In genomic region chr8:81862738-81863137, GRCm38 (mm10) we compare ENCODE assay signal across 30 mouse cellular contexts.
"Had no signal": no experiment of that assay in that cellular context is flagged by ENCODE, and none has a peak within 500 bp of the region (broad histone marks: within the 10 kb centered on the region; RNA-seq: fewer than 3 reads in every experiment).

No protein-coding gene starts in this region.

- H3K27ac ChIP-seq: heart, embryonic 13.5 days; heart, embryonic 15.5 days; hindbrain, embryonic 10.5 days; hindbrain, embryonic 12.5 days; hindbrain, embryonic 13.5 days; hindbrain, embryonic 14.5 days; hindbrain, embryonic 15.5 days; hindbrain, postnatal 0 days; intestine, embryonic 15.5 days; kidney, embryonic 15.5 days; kidney, postnatal 0 days; layer of hippocampus, adult 2 months; left cerebral cortex, adult 2 months had no signal

- DNase-seq: heart, postnatal 10 days; heart, postnatal 14 days; heart, postnatal 36 days; heart, postnatal 4 days; kidney, adult 11 months; kidney, adult 18-20 months; kidney, adult 2 months; kidney, adult 8-10 months; kidney, adult 9 months; kidney, postnatal 10 days; kidney, postnatal 14 days; kidney, postnatal 25 days; kidney, postnatal 36 days; kidney, postnatal 4 days; layer of hippocampus, adult 9-11 months; layer of hippocampus, postnatal 36 days had no signal

- H3K36me3 ChIP-seq: heart, embryonic 12.5 days; heart, embryonic 13.5 days; heart, embryonic 15.5 days; hindbrain, embryonic 10.5 days; hindbrain, embryonic 12.5 days; hindbrain, embryonic 13.5 days; hindbrain, embryonic 15.5 days; intestine, embryonic 15.5 days; kidney, embryonic 15.5 days had no signal

- H3K4me3 ChIP-seq: heart, embryonic 12.5 days; heart, embryonic 13.5 days; heart, embryonic 15.5 days; hindbrain, embryonic 10.5 days; hindbrain, embryonic 12.5 days; hindbrain, embryonic 13.5 days; hindbrain, embryonic 15.5 days; intestine, embryonic 15.5 days; kidney, embryonic 15.5 days; layer of hippocampus, adult 2 months; left cerebral cortex, adult 2 months had no signal

- H3K4me1 ChIP-seq: hindbrain, embryonic 10.5 days; hindbrain, embryonic 12.5 days; hindbrain, embryonic 13.5 days; hindbrain, embryonic 15.5 days; intestine, embryonic 15.5 days; kidney, embryonic 15.5 days had no signal

- H3K9me3 ChIP-seq: heart, embryonic 12.5 days; heart, embryonic 13.5 days; heart, embryonic 15.5 days; hindbrain, embryonic 10.5 days; hindbrain, embryonic 12.5 days; hindbrain, embryonic 13.5 days; hindbrain, embryonic 15.5 days; intestine, embryonic 15.5 days; kidney, embryonic 15.5 days had no signal

- H3K9ac ChIP-seq: heart, embryonic 12.5 days; heart, embryonic 13.5 days; heart, embryonic 15.5 days; hindbrain, embryonic 12.5 days; hindbrain, embryonic 13.5 days; hindbrain, embryonic 14.5 days; hindbrain, embryonic 15.5 days; intestine, embryonic 15.5 days; kidney, embryonic 15.5 days had no signal

- H3K27me3 ChIP-seq: heart, embryonic 12.5 days; heart, embryonic 13.5 days; heart, embryonic 15.5 days; hindbrain, embryonic 12.5 days; hindbrain, embryonic 13.5 days; hindbrain, embryonic 15.5 days; intestine, embryonic 15.5 days; kidney, embryonic 15.5 days had no signal
